Mouse (Mus musculus): Measurements from ENCODE around the gene Alcam. TPM values are rescaled to one million over a fixed set of nuclear protein-coding genes. Genes with fewer than 3 reads are reported as not detected.

Gene Alcam
- total RNA-seq, 2 experiments from 2014 or later: 47.4 to 55.9 TPM

GRCm38 (mm10) chr16:52265066-52265465 lies 188.8 kb downstream of the Alcam start:
- no peak for DNase-seq (ENCODE audit: low spot score in 2 of 2)

DNA sequence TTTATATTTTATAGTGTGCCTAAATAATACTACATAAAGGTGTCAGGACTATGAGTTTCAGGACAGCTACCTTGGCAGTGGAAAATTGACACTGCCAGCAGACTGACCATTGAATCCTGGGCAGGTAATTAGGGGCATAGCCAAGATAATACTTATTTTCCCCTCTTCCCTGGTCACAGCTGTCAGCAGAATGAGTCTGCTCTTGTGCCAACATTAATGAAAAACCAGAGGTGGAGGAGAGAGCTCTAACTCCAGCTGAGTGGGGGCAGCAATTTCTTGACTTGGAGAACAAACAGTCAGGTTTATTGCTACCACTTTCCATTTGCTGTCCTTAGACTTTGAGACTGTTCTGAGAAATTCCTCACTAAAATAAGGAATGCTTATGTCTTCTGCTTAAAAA lies 190.1 kb downstream of the Alcam start:
- DNase-seq (ENCODE audit: low spot score in 2 of 2): no peak

GRCm38 (mm10) chr16:52262582-52262981 lies 191.3 kb downstream of the Alcam start:
- no peak for DNase-seq (ENCODE audit: low spot score in 2 of 2)

DNA sequence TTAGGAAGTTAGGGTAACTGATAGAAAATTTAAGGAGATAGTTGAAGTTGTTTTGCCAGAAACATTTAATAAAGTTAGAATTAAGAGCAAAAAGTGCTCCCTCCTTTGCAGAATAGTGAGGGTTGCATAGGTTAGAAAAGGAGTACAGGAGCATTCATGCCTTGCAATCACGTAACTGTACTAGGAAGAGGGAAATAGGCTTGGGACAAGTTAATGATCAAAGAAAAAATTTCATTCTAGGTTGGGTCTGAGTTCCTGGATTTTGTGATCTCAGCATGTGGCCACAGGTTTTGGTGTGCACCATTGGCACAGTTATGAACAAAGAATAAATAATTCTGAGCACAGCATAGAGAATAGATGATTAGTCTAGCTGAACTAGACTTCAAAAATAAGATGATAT lies 192.1 kb downstream of the Alcam start:
- DNase-seq (ENCODE audit: low spot score in 2 of 2): no peak

DNA sequence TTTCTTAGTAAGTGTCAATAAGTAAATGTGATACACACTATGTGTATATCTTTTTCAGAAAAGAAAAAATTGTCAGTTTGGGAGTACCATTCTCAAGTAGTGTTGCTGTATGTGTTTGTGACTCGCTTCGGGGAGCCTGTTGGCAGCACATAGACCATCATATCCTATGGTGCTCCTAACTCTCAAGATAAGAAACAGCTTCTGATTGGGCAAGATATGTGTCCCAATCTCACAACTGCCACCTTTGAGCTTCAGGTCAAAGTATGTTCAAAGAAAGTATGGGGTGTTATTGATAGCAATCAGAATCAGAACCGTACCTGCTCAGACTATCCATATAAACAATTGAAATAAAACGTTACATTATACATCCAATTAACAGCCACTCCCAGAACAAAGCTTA lies 202.9 kb downstream of the Alcam start:
- DNase-seq (ENCODE audit: low spot score in 2 of 2): no peak

DNA sequence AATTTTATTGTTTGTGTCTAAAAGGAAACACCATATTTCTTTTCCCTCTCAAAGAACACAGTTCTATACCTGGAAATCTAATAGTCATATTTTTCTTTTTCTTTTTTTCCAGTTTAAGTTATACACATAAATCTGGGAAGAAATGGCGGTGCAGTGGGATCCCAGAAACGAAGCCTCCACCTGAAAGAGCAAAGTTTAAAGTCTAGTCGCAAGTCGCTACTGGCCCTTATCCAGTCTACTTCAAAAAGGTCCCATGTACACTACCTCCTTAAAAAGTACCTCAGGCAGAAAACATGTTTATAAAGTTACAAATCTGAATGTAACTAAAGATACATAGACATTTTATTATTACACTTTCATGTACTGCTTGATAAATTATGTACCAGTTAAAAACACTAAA lies 203.7 kb downstream of the Alcam start:
- no peak for DNase-seq (ENCODE audit: low spot score in 2 of 2)

- DNase-seq (ENCODE audit: low spot score in 2 of 2): no peak
These were observed 210.4 kb downstream of the Alcam start for GRCm38 (mm10) chr16:52243421-52243973.

- DNase-seq (ENCODE audit: low spot score in 2 of 2): no peak
These were observed 211.7 kb downstream of the Alcam start for GRCm38 (mm10) chr16:52242144-52242543.

DNA sequence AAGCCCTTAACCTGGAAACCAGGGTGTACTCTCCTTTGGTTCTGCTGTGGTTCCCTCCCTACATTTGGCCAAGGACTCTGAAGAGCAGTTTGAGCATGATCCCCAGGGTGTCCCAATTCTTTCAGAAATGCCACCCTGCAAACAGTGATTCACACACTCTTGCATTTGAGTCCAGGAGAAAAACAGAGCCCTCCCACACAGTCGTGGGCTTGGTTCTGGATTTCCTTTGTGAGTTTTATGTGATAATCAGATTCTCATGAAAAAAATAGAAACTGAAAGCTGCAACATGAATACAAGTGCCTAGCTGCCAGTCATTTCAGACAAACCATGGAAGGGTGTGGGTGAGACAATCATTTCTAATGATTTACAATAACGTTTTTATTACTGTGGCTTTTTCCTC lies 223.9 kb downstream of the Alcam start:
- no peak for DNase-seq (ENCODE audit: low spot score in 2 of 2)

GRCm38 (mm10) chr16:52229446-52229845 lies 224.4 kb downstream of the Alcam start:
- no peak for DNase-seq (ENCODE audit: low spot score in 2 of 2)

DNA sequence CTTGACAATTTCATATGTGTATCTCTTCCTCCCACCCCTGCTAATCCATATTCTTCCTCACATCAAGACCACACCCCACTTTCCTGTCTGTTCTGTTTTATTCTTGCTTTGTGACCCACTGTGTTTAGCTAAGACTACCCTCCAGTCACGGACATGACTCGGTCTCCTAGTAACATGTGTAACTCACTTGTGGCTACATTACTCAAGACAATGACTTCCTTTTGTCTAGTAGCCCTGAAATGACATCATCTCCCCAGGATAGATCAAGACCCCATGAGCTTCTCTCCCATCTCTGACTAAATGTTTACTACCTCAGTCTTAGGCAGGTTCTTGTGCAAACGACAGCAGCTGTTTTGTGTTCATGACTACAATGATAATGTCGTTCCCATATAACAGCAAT lies 231.0 kb downstream of the Alcam start:
- no peak for DNase-seq (ENCODE audit: low spot score in 2 of 2)

DNA sequence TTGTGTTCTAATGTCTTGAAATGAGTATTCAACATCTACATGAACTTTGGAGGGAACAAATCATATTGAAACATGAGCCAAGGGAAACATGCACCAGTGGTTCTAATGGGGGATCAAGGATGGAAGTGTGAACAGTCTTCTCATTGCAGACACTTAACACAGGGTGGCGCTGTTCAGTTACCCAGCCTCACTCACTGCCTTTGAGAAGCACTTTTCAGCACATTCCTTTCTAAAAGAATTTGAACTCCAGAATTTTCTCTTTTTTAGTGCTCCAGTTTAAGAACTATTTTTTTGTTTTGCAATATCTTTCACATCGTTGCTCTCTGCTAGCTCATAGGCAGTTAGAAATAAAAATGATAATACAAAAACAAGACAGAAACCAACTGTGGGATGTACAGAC lies 234.8 kb downstream of the Alcam start:
- peak in 1 of 2 experiments; percentile 14 for DNase-seq (ENCODE audit: low spot score in 2 of 2)

DNA sequence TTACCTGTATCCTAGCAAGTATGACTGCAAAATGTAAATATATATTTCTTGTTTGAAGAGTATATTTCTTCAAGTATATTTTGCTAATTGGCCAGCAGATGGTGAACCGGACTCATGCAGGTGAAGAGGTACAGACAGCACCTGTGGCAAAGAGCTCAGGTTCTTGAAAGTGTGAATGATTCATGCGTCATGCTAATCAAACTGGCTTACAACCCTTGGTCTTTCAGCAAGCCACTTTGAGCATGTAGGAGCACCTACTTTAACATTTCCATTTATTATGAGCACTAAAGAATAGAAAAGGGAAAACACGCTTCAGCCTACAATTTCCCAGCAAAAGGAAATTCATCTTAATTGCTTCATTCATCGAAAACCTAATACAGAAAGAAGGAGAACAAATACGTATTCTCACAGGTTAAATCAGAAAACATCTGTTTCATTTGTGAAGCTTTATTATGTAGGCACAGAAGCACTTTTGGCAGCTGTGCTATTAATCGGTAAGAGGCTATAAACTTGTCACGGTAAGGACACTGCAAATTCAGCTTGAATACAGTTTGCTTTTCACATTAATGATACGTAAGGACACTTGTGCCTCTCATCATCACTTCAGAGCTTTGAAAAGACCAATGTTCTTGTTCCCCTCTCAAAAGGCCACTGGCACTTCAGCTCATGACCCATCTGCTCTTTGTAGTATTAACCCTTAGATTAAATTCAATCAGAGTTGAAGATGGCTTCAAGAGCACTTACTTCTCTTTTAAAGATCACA lies 242.8 kb downstream of the Alcam start:
- no peak for DNase-seq (ENCODE audit: low spot score in 2 of 2)

DNA sequence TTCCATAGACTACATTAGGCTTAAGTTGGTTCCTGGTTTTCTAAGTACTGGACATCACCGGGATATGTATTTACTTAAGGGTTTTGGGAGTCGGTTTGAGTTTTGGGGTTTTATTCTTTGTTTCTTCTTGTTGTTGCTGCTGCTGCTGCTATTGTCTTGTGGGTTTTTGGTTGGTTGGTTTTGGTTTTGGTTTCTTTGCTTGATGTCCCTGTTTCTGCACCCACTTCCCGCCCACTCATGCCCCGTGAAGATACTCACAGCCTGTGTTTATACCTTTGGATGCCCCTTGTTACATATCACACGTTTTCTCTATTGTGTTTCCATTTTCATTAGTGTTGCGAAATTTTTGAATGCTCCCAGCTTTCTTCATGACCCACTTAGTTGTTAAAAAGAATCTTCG lies 253.8 kb downstream of the Alcam start:
- no peak for DNase-seq (ENCODE audit: low spot score in 2 of 2)

Measured in adrenal gland, adult 18-20 months (tissue).